Mouse (Mus musculus) MEL (cell line): ENCODE data around the gene Cmc1. TPM values are rescaled to one million over a fixed set of nuclear protein-coding genes. Genes with fewer than 3 reads are reported as not detected.

Experiments
- DNase-seq: peaks from one replicate; pipeline ENCODE4 v3.0.0; 2011; ENCODE audit warnings: low read depth, low spot score
- H3K27ac ChIP-seq: 2 replicates; pipeline ENCODE4 v1.5.1; 2012; ENCODE audit warnings: low read depth, mild to moderate bottlenecking, control low read depth, low read length, moderate library complexity; ENCODE audit not compliant: control insufficient read depth
- H3K27me3 ChIP-seq, 2 experiments: fragments of 150-350 bp in 1 of 2; sonication (generic) in 1 of 2; 2 replicates each; pipeline ENCODE4 v1.6.1; 2012; ENCODE audit warnings: low read length in 2 of 2, mild to moderate bottlenecking in 2 of 2, improper control_type of control experiment in 1 of 2, moderate library complexity in 1 of 2; ENCODE audit not compliant: insufficient read depth in 2 of 2, control insufficient read depth in 1 of 2
- H3K36me3 ChIP-seq, 2 experiments: 2 replicates each; pipeline ENCODE4 v1.6.1; 2012 to 2014; ENCODE audit warnings: low read length in 2 of 2, improper control_type of control experiment in 1 of 2, inconsistent platforms in 1 of 2, mild to moderate bottlenecking in 1 of 2; ENCODE audit not compliant: insufficient read depth in 2 of 2, control insufficient read depth in 1 of 2
- H3K4me1 ChIP-seq, 2 experiments: fragments of 150-350 bp in 1 of 2; sonication (generic) in 1 of 2; 2 replicates each; pipeline ENCODE4 v1.6.1; 2012; ENCODE audit warnings: low read length in 2 of 2, improper control_type of control experiment in 1 of 2, mild to moderate bottlenecking in 1 of 2; ENCODE audit not compliant: insufficient read depth in 2 of 2, control insufficient read depth in 1 of 2
- H3K4me3 ChIP-seq, 2 experiments: fragments of 150-350 bp in 1 of 2; sonication (generic) in 1 of 2; 2 replicates each; pipeline ENCODE4 v1.5.1; 2012; ENCODE audit warnings: low read depth in 2 of 2, low read length in 2 of 2, mild to moderate bottlenecking in 2 of 2, moderate library complexity in 2 of 2, control low read depth in 1 of 2, improper control_type of control experiment in 1 of 2; ENCODE audit not compliant: control insufficient read depth in 1 of 2, insufficient read depth in 1 of 2
- H3K79me2 ChIP-seq: 2 replicates; pipeline ENCODE4 v1.6.1; 2012; ENCODE audit warnings: mild to moderate bottlenecking, low read length, moderate library complexity; ENCODE audit not compliant: control insufficient read depth, poor library complexity, insufficient read depth
- H3K9ac ChIP-seq: 2 replicates; pipeline ENCODE4 v1.6.1; 2012; ENCODE audit warnings: low read depth, mild to moderate bottlenecking, control low read depth, low read length, moderate library complexity; ENCODE audit not compliant: control insufficient read depth, poor library complexity, severe bottlenecking
- H3K9me3 ChIP-seq: fragments of 150-350 bp; sonication (generic); replicated peaks from 2 replicates; pipeline ENCODE4 v1.6.1; 2012; ENCODE audit warnings: mild to moderate bottlenecking, low read length, improper control_type of control experiment, moderate library complexity; ENCODE audit not compliant: insufficient read depth
- CHD1 ChIP-seq: IDR thresholded peaks from 2 replicates; pipeline ENCODE4 v1.6.1; 2012; ENCODE audit warnings: low read depth, mild to moderate bottlenecking, inconsistent platforms, low read length, improper control_type of control experiment
- CHD2 ChIP-seq: IDR thresholded peaks from 2 replicates; pipeline ENCODE4 v1.6.1; 2011; ENCODE audit warnings: low read length, improper control_type of control experiment
- E2F4 ChIP-seq: IDR thresholded peaks from 2 replicates; pipeline ENCODE4 v1.6.1; 2011; ENCODE audit warnings: low read depth, low read length, improper control_type of control experiment, borderline replicate concordance
- ELF1 ChIP-seq: IDR thresholded peaks from 2 replicates; pipeline ENCODE4 v1.6.1; 2014; ENCODE audit warnings: low read depth, mild to moderate bottlenecking, inconsistent platforms, low read length, improper control_type of control experiment, moderate library complexity
- EP300 ChIP-seq, 2 experiments: IDR thresholded peaks; 2 replicates each; pipeline ENCODE4 v1.6.1; 2011; ENCODE audit warnings: improper control_type of control experiment in 2 of 2, low read length in 2 of 2, low read depth in 1 of 2, mild to moderate bottlenecking in 1 of 2
- ETS1 ChIP-seq: IDR thresholded peaks from 2 replicates; pipeline ENCODE4 v1.6.1; 2012; ENCODE audit warnings: low read depth, mild to moderate bottlenecking, inconsistent platforms, low read length, improper control_type of control experiment, moderate library complexity
- GABPA ChIP-seq: IDR thresholded peaks from 2 replicates; pipeline ENCODE4 v1.6.1; 2012; ENCODE audit warnings: low read depth, mild to moderate bottlenecking, inconsistent platforms, low read length, improper control_type of control experiment, moderate library complexity
- GATA1 ChIP-seq: IDR thresholded peaks from 2 replicates; pipeline ENCODE4 v1.6.1; 2011; ENCODE audit warnings: low read depth, low read length, improper control_type of control experiment
- HCFC1 ChIP-seq: IDR thresholded peaks from 2 replicates; pipeline ENCODE4 v1.6.1; 2012; ENCODE audit warnings: low read depth, mild to moderate bottlenecking, inconsistent platforms, low read length, improper control_type of control experiment, moderate library complexity
- JUND ChIP-seq: IDR thresholded peaks from 2 replicates; pipeline ENCODE4 v1.6.1; 2011; ENCODE audit warnings: low read depth, mild to moderate bottlenecking, improper control_type of control experiment, low read length
- KAT2A ChIP-seq: conservative IDR thresholded peaks from 2 replicates; pipeline ENCODE4 v1.6.1; 2012; ENCODE audit warnings: low read depth, low read length, improper control_type of control experiment, inconsistent platforms
- MAZ ChIP-seq: IDR thresholded peaks from 2 replicates; pipeline ENCODE4 v1.6.1; 2012; ENCODE audit warnings: low read depth, mild to moderate bottlenecking, inconsistent platforms, low read length, improper control_type of control experiment
- MXI1 ChIP-seq: IDR thresholded peaks from 2 replicates; pipeline ENCODE4 v1.6.1; 2011; ENCODE audit warnings: mild to moderate bottlenecking, low read depth, low read length, improper control_type of control experiment
- MYB ChIP-seq: IDR thresholded peaks from 2 replicates; pipeline ENCODE4 v1.6.1; 2011; ENCODE audit warnings: mild to moderate bottlenecking, low read depth, low read length, improper control_type of control experiment
- MYC ChIP-seq: IDR thresholded peaks from 2 replicates; pipeline ENCODE4 v1.6.1; 2011; ENCODE audit warnings: low read depth, mild to moderate bottlenecking, low read length, improper control_type of control experiment, moderate library complexity
- NELFE ChIP-seq: IDR thresholded peaks from 2 replicates; pipeline ENCODE4 v1.6.1; 2011; ENCODE audit warnings: low read depth, low read length, improper control_type of control experiment
- NRF1 ChIP-seq: IDR thresholded peaks from 2 replicates; pipeline ENCODE4 v1.6.1; 2014; ENCODE audit warnings: low read depth, mild to moderate bottlenecking, inconsistent platforms, low read length, improper control_type of control experiment, moderate library complexity; ENCODE audit not compliant: poor library complexity, insufficient read depth, severe bottlenecking
- POLR2A ChIP-seq, 2 experiments: IDR thresholded peaks; 2 replicates each; pipeline ENCODE4 v1.6.1; 2011 to 2012; ENCODE audit warnings: low read length in 2 of 2, mild to moderate bottlenecking in 2 of 2, control low read depth in 1 of 2, improper control_type of control experiment in 1 of 2, low read depth in 1 of 2, moderate library complexity in 1 of 2; ENCODE audit not compliant: control insufficient read depth in 1 of 2, insufficient read depth in 1 of 2, poor library complexity in 1 of 2
- POLR2AphosphoS2 ChIP-seq: IDR thresholded peaks from 2 replicates; pipeline ENCODE4 v1.6.1; 2011; ENCODE audit warnings: low read length, improper control_type of control experiment
- POLR2AphosphoS5 ChIP-seq: IDR thresholded peaks from 2 replicates; pipeline ENCODE4 v1.6.1; 2012; ENCODE audit warnings: low read depth, borderline replicate concordance, mild to moderate bottlenecking, inconsistent platforms, low read length, moderate library complexity, mixed read lengths
- RAD21 ChIP-seq: IDR thresholded peaks from 2 replicates; pipeline ENCODE4 v1.6.1; 2011; ENCODE audit warnings: mild to moderate bottlenecking, low read depth, low read length, improper control_type of control experiment
- RCOR1 ChIP-seq: IDR thresholded peaks from 2 replicates; pipeline ENCODE4 v1.6.1; 2012; ENCODE audit warnings: low read depth, mild to moderate bottlenecking, inconsistent platforms, low read length, improper control_type of control experiment
- SIN3A ChIP-seq: IDR thresholded peaks from 2 replicates; pipeline ENCODE4 v1.6.1; 2012; ENCODE audit warnings: low read length, improper control_type of control experiment, inconsistent platforms
- SMC3 ChIP-seq: IDR thresholded peaks from 2 replicates; pipeline ENCODE4 v1.6.1; 2011; ENCODE audit warnings: low read depth, low read length, improper control_type of control experiment
- TBP ChIP-seq: IDR thresholded peaks from 2 replicates; pipeline ENCODE4 v1.8.0; 2011; ENCODE audit warnings: low read depth, low read length, improper control_type of control experiment
- USF1 ChIP-seq: IDR thresholded peaks from 2 replicates; pipeline ENCODE4 v1.6.1; 2014; ENCODE audit warnings: low read depth, mild to moderate bottlenecking, inconsistent platforms, low read length, improper control_type of control experiment, moderate library complexity
- ZC3H11A ChIP-seq: IDR thresholded peaks from 2 replicates; pipeline ENCODE4 v1.6.1; 2012; ENCODE audit warnings: low read depth, mild to moderate bottlenecking, inconsistent platforms, low read length, improper control_type of control experiment
- ZNF384 ChIP-seq: IDR thresholded peaks from 2 replicates; pipeline ENCODE4 v1.6.1; 2012; ENCODE audit warnings: low read depth, mild to moderate bottlenecking, inconsistent platforms, low read length, improper control_type of control experiment
- polyA plus RNA-seq, 2 experiments: library from polyadenylated mRNA; stranded (reverse) in 1 of 2; unstranded in 1 of 2; fragments of >175 nt in 1 of 2; fragments of >200 nt in 1 of 2; gene quantifications; 2 replicates each; pipeline versions ENCODE4 v1.2.1 to v1.2.4; 2012; ENCODE audit warnings: low replicate concordance in 2 of 2, low read depth in 1 of 2; ENCODE audit not compliant: insufficient read length in 2 of 2, insufficient read depth in 1 of 2, missing spikeins in 1 of 2
- total RNA-seq: library from RNA; depleted of rRNA; stranded (reverse); fragments of 300-350 nt; gene quantifications from 2 replicates; pipeline ENCODE4 v1.2.3, GENCODE M21; 2012

Cmc1 gene
- total and polyA plus RNA-seq, 3 experiments: 35.9 to 36.0 TPM; not detected in 1

DNA sequence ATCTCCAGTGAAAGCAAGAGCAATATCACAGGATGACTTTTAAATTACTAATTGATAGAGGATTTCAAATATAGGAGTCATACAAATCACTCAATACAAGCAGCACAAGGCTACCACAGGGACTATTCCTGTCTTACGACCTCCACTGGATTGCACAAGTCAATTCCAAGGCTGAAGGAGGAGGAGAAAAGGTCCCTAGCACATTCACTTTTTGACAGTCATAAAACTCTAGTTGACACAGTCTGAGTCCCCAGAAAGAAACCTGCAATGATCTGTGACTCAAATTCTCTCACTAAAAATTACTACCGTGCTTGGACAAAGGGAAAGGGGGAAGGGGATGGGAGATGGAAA, 39.6 kb downstream of the Cmc1 start:
- H3K36me3 ChIP-seq: peaks cover 0 to 1% of the 10 kb centered on the region in 2 experiments; a peak in 1 of 4 replicates
- TF ChIP-seq NELFE (no peak), RAD21 (no peak), E2F4 (no peak), GATA1 (no peak), RCOR1 (no peak), USF1 (no peak), MYB (no peak), EP300 (IDR thresholded peaks at IDR 0.05; ENCODE audit: low read depth in 1 of 2, low read length in 2 of 2) (no peak), GABPA (no peak), ZNF384 (no peak), MYC (no peak), POLR2A (IDR thresholded peaks at IDR 0.05; ENCODE audit: control insufficient read depth in 1 of 2, insufficient read depth in 1 of 2, low read depth in 1 of 2, low read length in 2 of 2, poor library complexity in 1 of 2) (no peak), ZC3H11A (no peak), MAZ (no peak), ELF1 (no peak), TBP (no peak), CHD2 (no peak)
- H3K4me3 ChIP-seq: no peak overlapping the region
- H3K9me3 ChIP-seq: no peaks in the 10 kb centered on the region
- no peak for DNase-seq
- H3K79me2 ChIP-seq: no peaks in the 10 kb centered on the region; the same call in 1 of the 2 replicates
- H3K4me1 ChIP-seq: no peaks in the 10 kb centered on the region
- no peak overlapping the region for H3K9ac ChIP-seq
- no peak overlapping the region for H3K27ac ChIP-seq
- no peaks in the 10 kb centered on the region for H3K27me3 ChIP-seq

DNA sequence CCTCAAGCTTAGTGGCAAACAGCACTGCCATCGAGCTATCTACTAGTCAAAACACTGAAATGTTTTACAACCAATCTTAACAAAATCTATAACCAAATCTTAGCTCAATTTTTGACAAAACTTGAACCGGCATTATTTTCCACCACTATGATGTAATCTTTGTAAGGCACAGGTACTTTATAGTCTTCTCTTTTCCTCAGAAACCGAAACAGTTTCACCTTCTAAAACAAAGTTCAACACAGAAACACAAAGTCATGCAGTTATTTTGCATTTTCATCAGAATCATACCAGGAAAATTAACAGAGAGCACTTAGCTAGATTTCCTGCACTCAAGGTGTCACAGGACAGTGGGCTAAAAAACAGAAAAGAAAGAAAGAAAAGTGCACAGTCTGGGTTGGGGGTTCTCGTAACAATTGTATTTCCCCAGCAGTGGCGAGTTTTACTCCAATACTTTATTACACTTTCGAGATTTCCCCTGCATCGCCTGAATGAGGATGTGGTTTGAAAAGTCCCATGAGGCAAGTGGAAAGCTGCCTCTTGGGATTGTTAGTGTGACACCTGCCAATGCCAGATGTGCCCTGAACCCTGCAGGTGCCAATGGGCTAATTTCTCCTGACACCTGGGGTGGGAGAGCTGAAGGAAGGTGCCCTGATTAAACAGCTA, 40.1 kb downstream of the Cmc1 start:
- TF ChIP-seq NRF1 (no peak), HCFC1 (no peak), MAZ (no peak), MYC (no peak), KAT2A (no peak), MXI1 (no peak), GATA1 (no peak), ELF1 (no peak), ZC3H11A (no peak), JUND (no peak), ETS1 (no peak), EP300 (IDR thresholded peaks at IDR 0.05; ENCODE audit: low read depth in 1 of 2, low read length in 2 of 2) (no peak), SIN3A (no peak), POLR2AphosphoS2 (no peak), ZNF384 (no peak), POLR2AphosphoS5 (no peak), CHD2 (no peak), USF1 (no peak), CHD1 (no peak), SMC3 (no peak)
- Histone ChIP-seq H3K27me3 (no peaks in the 10 kb centered on the region), H3K4me3 (no peak overlapping the region), H3K9me3 (no peaks in the 10 kb centered on the region), H3K36me3 (peaks cover 0 to 3% of the 10 kb centered on the region in 2 experiments; a peak in 1 of 4 replicates), H3K27ac (no peak overlapping the region), H3K9ac (no peak overlapping the region), H3K4me1 (no peaks in the 10 kb centered on the region), H3K79me2 (no peaks in the 10 kb centered on the region; the same call in 1 of the 2 replicates)
- no peak for DNase-seq
